Mouse (Mus musculus) cerebellum, adult 18-20 months (tissue): Measurements from ENCODE around the gene Vmn1r69.

Experiments used
- DNase-seq, 2 experiments: peaks; one replicate each; pipeline ENCODE4 v3.0.0; 2021

The Vmn1r69 gene

DNA sequence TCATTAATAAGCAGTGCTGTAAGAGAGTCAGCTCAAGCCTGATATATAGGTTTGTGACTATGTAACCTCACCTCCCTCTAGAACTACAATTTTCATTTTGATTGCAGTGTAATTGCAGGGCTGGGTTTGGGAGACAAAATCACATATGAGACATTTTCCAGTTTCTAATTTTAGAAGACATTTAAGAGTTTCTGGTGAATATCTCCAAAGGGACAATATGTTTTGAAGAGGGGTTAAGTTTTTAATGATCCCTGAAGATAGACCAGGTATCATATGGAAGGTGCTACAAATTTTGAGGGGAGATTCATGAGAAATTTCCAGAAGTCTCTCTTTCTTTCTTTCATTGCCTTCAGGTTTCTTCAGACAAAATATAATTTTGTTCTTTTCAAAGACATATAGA lies at the start of gene Vmn1r69:
Gene Vmn1r69, minus strand, starts transcription at position 101 of the 400 bp plus-strand sequence.
- DNase-seq = no peak

GRCm38 (mm10) chr7:10631232-10631631 lies 17.8 kb upstream of the Vmn1r69 start, which contains the start of gene Vmn1r70:
Vmn1r70 (plus strand) TSS chr7:10631532.
- DNase-seq = no peak

DNA sequence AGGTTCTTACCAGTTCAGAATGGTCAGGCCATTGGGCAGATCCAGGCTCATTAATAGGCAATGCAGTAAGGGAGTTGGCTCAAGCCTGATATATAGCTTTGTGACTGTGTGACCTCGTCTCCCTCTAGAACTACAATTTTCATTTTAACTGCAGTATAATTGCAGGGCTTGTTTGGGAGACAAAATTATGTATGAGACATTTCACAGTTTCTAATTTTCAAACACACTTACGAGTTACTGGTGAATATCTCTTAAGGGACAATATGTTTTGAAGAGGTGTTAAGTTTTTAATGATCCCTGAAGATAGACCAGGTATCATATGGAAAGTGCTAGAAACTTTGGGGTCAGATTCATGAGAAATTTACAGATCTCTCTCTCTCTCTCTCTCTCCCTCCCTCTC lies 55.1 kb downstream of the Vmn1r69 start, which contains the start of gene Vmn1r68:
Gene Vmn1r68, minus strand, starts transcription at position 101 of the 400 bp plus-strand sequence.
- no peak for DNase-seq
